Mouse (Mus musculus) cortical plate, adult 2 months (tissue): ENCODE results near the gene Rimklb.

Experiments used
- CTCF ChIP-seq: fragments of 200-500 bp; IDR thresholded peaks from 2 replicates; pipeline ENCODE4 v1.5.1; 2011; ENCODE audit warnings: mild to moderate bottlenecking, control low read depth, low read length; ENCODE audit not compliant: insufficient read depth; ENCODE audit errors: extremely low read depth
- POLR2A ChIP-seq: fragments of 200-500 bp; IDR thresholded peaks from 2 replicates; pipeline ENCODE4 v1.6.1; 2011; ENCODE audit warnings: mild to moderate bottlenecking, low read length, control low read depth; ENCODE audit not compliant: insufficient read depth; ENCODE audit errors: extremely low read depth

- TF ChIP-seq CTCF (no peak), POLR2A (no peak)
These were observed 14.6 kb upstream of the Rimklb start for GRCm38 (mm10) chr6:122512914-122513878.
